Mouse (Mus musculus): ENCODE measurements around the gene Cntn4.

Gene Cntn4

GRCm38 (mm10) chr6:105677149-105678031 is at the start of gene Cntn4:
Cntn4 (plus strand) TSS chr6:105677660.
- peak; percentile 70 for DNase-seq

GRCm38 (mm10) chr6:105674276-105674675 is 3.2 kb upstream of the Cntn4 start:
- no peak for DNase-seq

GRCm38 (mm10) chr6:105675099-105675498 is 2.4 kb upstream of the Cntn4 start:
- peak; percentile 49 for DNase-seq

GRCm38 (mm10) chr6:105676637-105677036 is 823 bp upstream of the Cntn4 start:
- peak; percentile 35 for DNase-seq

- DNase-seq, result peak; percentile 26
These were observed 1.3 kb downstream of the Cntn4 start for GRCm38 (mm10) chr6:105678778-105679177.

GRCm38 (mm10) chr6:105681496-105681895 is 4.0 kb downstream of the Cntn4 start:
- DNase-seq, result peak; percentile 25

- peak; percentile 66 for DNase-seq
These were observed 5.8 kb downstream of the Cntn4 start for GRCm38 (mm10) chr6:105683251-105683650.

- DNase-seq, result no peak
These were observed 6.7 kb downstream of the Cntn4 start for GRCm38 (mm10) chr6:105684123-105684522.

GRCm38 (mm10) chr6:105688195-105688594 is 10.7 kb downstream of the Cntn4 start:
- DNase-seq, result no peak

GRCm38 (mm10) chr6:105742026-105742425 is 64.6 kb downstream of the Cntn4 start:
- DNase-seq, result peak; percentile 26

GRCm38 (mm10) chr6:105780616-105781015 is 103.2 kb downstream of the Cntn4 start:
- no peak for DNase-seq

GRCm38 (mm10) chr6:105788462-105788861 is 111.0 kb downstream of the Cntn4 start:
- DNase-seq, result peak; percentile 4

GRCm38 (mm10) chr6:105835099-105835498 is 157.6 kb downstream of the Cntn4 start:
- DNase-seq, result no peak

GRCm38 (mm10) chr6:105847296-105847695 is 169.8 kb downstream of the Cntn4 start:
- no peak for DNase-seq

- no peak for DNase-seq
These were observed 215.4 kb downstream of the Cntn4 start for GRCm38 (mm10) chr6:105892838-105893237.

- DNase-seq, result no peak
These were observed 261.0 kb downstream of the Cntn4 start for GRCm38 (mm10) chr6:105938485-105938884.

- DNase-seq, result no peak
These were observed 261.8 kb downstream of the Cntn4 start for GRCm38 (mm10) chr6:105939303-105939702.

GRCm38 (mm10) chr6:105940591-105940990 is 263.1 kb downstream of the Cntn4 start:
- no peak for DNase-seq

GRCm38 (mm10) chr6:105991492-105991891 is 314.0 kb downstream of the Cntn4 start:
- no peak for DNase-seq

GRCm38 (mm10) chr6:106013018-106013417 is 335.6 kb downstream of the Cntn4 start:
- no peak for DNase-seq

GRCm38 (mm10) chr6:106015126-106015525 is 337.7 kb downstream of the Cntn4 start:
- peak; percentile 82 for DNase-seq

- DNase-seq, result no peak
These were observed 371.4 kb downstream of the Cntn4 start for GRCm38 (mm10) chr6:106048878-106049277.

- no peak for DNase-seq
These were observed 378.7 kb downstream of the Cntn4 start for GRCm38 (mm10) chr6:106056123-106056522.

- peak; percentile 34 for DNase-seq
These were observed 400.7 kb downstream of the Cntn4 start for GRCm38 (mm10) chr6:106078071-106078603.

Data from retina, postnatal 1 day (tissue).